Comparison of ENCODE assay signal across 9 mouse cellular contexts in the genomic region with DNA sequence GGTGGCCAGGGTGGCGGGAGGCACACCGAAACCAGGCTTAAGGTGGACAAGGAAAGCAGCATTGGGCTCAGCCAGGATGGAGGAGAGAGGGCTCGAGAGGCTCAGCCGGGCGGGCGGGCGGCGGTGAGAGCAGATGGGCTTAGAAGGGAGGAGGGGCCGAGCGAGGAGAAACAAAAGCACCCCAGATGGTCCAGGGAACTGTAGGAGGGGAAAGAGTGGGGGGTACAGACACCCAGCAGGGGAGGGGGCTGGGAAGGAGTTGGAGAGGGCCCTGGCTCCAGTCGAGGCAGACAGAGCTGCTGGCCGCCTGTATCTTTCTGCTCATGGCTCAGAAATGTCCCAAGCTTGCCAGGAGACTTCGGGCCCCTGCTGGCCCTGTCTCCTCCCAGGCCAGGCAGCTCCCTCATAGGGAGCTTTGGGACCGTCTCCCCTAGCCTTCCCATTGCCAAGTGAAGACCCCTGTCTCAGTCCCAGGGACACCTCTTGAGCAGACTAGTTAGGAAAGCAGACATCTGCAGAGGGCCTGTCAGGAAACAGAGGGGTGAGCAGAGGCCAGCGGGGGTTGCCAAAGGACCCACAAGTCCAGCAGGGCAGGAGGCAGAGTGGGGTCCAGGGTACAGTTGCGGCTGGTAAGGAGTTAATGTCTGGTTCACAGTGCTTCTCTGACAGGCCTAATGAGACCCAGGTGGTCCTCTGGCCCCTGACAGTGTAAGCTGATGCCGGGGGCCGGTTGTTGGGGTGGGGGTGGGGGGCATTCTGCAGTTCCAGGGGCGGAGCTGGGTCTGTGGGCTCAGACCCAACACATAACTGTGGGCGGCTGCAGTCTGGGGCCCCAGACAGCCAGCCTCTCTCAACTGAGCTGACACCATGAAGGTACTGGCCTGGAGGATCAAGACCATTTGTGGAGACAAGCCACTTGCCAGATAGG. TPM values are rescaled to one million over a fixed set of nuclear protein-coding genes. Genes with fewer than 3 reads are reported as not detected.
DNase-seq lines count a peak whose midpoint lies in the region; ATAC-seq and TF ChIP-seq lines count a peak whose summit lies in the region.
"Had no signal": no experiment of that assay in that cellular context is flagged by ENCODE, and none has a peak within 500 bp of the region (broad histone marks: within the 10 kb centered on the region; RNA-seq: fewer than 3 reads in every experiment).

A gene (plus strand): TSS at position 819 of the 928 bp plus-strand sequence.

- no peak within 1 kb of the TSS for H3K4me3 ChIP-seq in liver, postnatal 0 days (ENCODE audit: low read depth, low read length)
- H3K4me3 ChIP-seq in embryonic facial prominence, embryonic 11.5 days (ENCODE audit: low read depth, low read length), result peak within 1 kb of the TSS; percentile 52
- H3K4me3 ChIP-seq in heart, embryonic 11.5 days (ENCODE audit: low read depth, low read length), result peak within 1 kb of the TSS; percentile 33
- H3K4me3 ChIP-seq in stomach, embryonic 15.5 days (replicated peaks), result peak within 1 kb of the TSS; percentile 45

- H3K4me2 ChIP-seq in liver, postnatal 0 days (ENCODE audit: low read depth, low read length), result no peak within 1 kb of the TSS
- H3K4me2 ChIP-seq in embryonic facial prominence, embryonic 11.5 days (ENCODE audit: low read depth, low read length), result peak within 1 kb of the TSS; percentile 87
- peak within 1 kb of the TSS; percentile 49 for H3K4me2 ChIP-seq in heart, embryonic 11.5 days
- peak within 1 kb of the TSS; percentile 57 for H3K4me2 ChIP-seq in stomach, embryonic 15.5 days

- no peak for ATAC-seq in liver, postnatal 0 days
- peak; percentile 83 for ATAC-seq in embryonic facial prominence, embryonic 11.5 days (replicated peaks; ENCODE audit: insufficient number of reproducible peaks, low FRiP score, low TSS enrichment, low read depth)
- peak; percentile 58; the same call in 1 of the 2 replicates for ATAC-seq in heart, embryonic 11.5 days (replicated peaks; ENCODE audit: insufficient number of reproducible peaks, low FRiP score, low TSS enrichment)
- ATAC-seq in stomach, embryonic 15.5 days (ENCODE audit: insufficient read depth, low FRiP score, low read depth), result peak; percentile 82
- ATAC-seq: Patski had no signal

- no peak within 1 kb of the TSS for H3K27ac ChIP-seq in liver, postnatal 0 days (ENCODE audit: low read depth)
- peak within 1 kb of the TSS; percentile 99 for H3K27ac ChIP-seq in embryonic facial prominence, embryonic 11.5 days (replicated peaks; ENCODE audit: low read depth, low read length)
- H3K27ac ChIP-seq in heart, embryonic 11.5 days (ENCODE audit: low read depth, low read length), result peak within 1 kb of the TSS; percentile 78
- H3K27ac ChIP-seq in stomach, embryonic 15.5 days, result peak within 1 kb of the TSS; percentile 97

- no peak within 1 kb of the TSS for H3K9ac ChIP-seq in liver, postnatal 0 days (replicated peaks)
- H3K9ac ChIP-seq in embryonic facial prominence, embryonic 11.5 days (replicated peaks; ENCODE audit: low read length), result peak within 1 kb of the TSS; percentile 77
- peak within 1 kb of the TSS; percentile 62 for H3K9ac ChIP-seq in heart, embryonic 11.5 days (ENCODE audit: low read depth, low read length)
- H3K9ac ChIP-seq in stomach, embryonic 15.5 days, result peak within 1 kb of the TSS; percentile 29

- H3K9me3 ChIP-seq in liver, postnatal 0 days (ENCODE audit: low read length), result no peaks in the 10 kb centered on the region
- H3K9me3 ChIP-seq in embryonic facial prominence, embryonic 11.5 days (replicated peaks; ENCODE audit: control insufficient read depth, low read length), result no peaks in the 10 kb centered on the region
- H3K9me3 ChIP-seq in heart, embryonic 11.5 days (replicated peaks; ENCODE audit: control insufficient read depth, low read length), result no peaks in the 10 kb centered on the region
- no peaks in the 10 kb centered on the region for H3K9me3 ChIP-seq in stomach, embryonic 15.5 days

- H3K36me3 ChIP-seq in liver, postnatal 0 days (replicated peaks; ENCODE audit: insufficient read depth, low read length), result peaks cover 7% of the 10 kb centered on the region; the same call in 1 of the 2 replicates
- peaks cover 6% of the 10 kb centered on the region for H3K36me3 ChIP-seq in embryonic facial prominence, embryonic 11.5 days (replicated peaks; ENCODE audit: control insufficient read depth, insufficient read depth, low read depth, low read length)
- H3K36me3 ChIP-seq in heart, embryonic 11.5 days (ENCODE audit: control insufficient read depth, insufficient read depth, low read length), result peaks cover 16% of the 10 kb centered on the region
- H3K36me3 ChIP-seq in stomach, embryonic 15.5 days, result peaks cover 21% of the 10 kb centered on the region; the same call in 1 of the 2 replicates

- TF ChIP-seq EP300 in liver, postnatal 0 days (IDR thresholded peaks at IDR 0.05; ENCODE audit: low read depth), result no peak

- no peaks in the 10 kb centered on the region for H3K4me1 ChIP-seq in liver, postnatal 0 days (ENCODE audit: insufficient read depth)
- peaks cover 4% of the 10 kb centered on the region; the same call in 1 of the 2 replicates for H3K4me1 ChIP-seq in embryonic facial prominence, embryonic 11.5 days (ENCODE audit: control insufficient read depth, insufficient read depth, low read length)
- H3K4me1 ChIP-seq in heart, embryonic 11.5 days (ENCODE audit: control insufficient read depth, insufficient read depth, low read length), result peaks cover 20% of the 10 kb centered on the region
- peaks cover 42% of the 10 kb centered on the region for H3K4me1 ChIP-seq in stomach, embryonic 15.5 days

- no peaks in the 10 kb centered on the region for H3K27me3 ChIP-seq in liver, postnatal 0 days (ENCODE audit: insufficient read depth, low read length)
- no peaks in the 10 kb centered on the region for H3K27me3 ChIP-seq in embryonic facial prominence, embryonic 11.5 days (ENCODE audit: control insufficient read depth, insufficient read depth, low read length)
- H3K27me3 ChIP-seq in heart, embryonic 11.5 days (ENCODE audit: control insufficient read depth, insufficient read depth, low read length), result no peaks in the 10 kb centered on the region
- H3K27me3 ChIP-seq in stomach, embryonic 15.5 days (replicated peaks), result no peaks in the 10 kb centered on the region
- H3K27me3 ChIP-seq: Patski had no signal

- 56% methylated on average over 19 of the region's 20 CpGs for WGBS in liver, postnatal 0 days (ENCODE audit: insufficient replicate concordance)
- 4% methylated on average over 20 of the region's 20 CpGs for WGBS in embryonic facial prominence, embryonic 11.5 days
- WGBS in heart, embryonic 11.5 days (ENCODE audit: insufficient replicate concordance), result 12% methylated on average over 20 of the region's 20 CpGs
- WGBS in stomach, embryonic 15.5 days, result 18% methylated on average over 20 of the region's 20 CpGs

- peak; percentile 53 for DNase-seq in liver
- DNase-seq in liver, postnatal 0 days, result no peak
- DNase-seq in embryonic facial prominence, embryonic 11.5 days (ENCODE audit: low spot score), result peak; percentile 95
- DNase-seq in layer of hippocampus, adult 8-10 months (ENCODE audit: low spot score in 2 of 2), result peak; percentile 79 to 80
- DNase-seq in lung, postnatal 36 days, result peak; percentile 40
- no peak for DNase-seq in spleen, postnatal 10 days (ENCODE audit: low spot score in 2 of 2)

- no peak for TF ChIP-seq CTCF in liver, postnatal 0 days (IDR thresholded peaks at IDR 0.05; ENCODE audit: low read depth)

RNA-seq across cellular contexts. Expression of the gene that starts here (rescaled TPM):
- 4.9 TPM in 2 replicates for polyA plus RNA-seq in liver, postnatal 0 days (2015; fragmentation: Nextera tagmentation; extraction: Ambion mirVana)
- polyA plus RNA-seq in embryonic facial prominence, embryonic 11.5 days (2014; fragmentation: Nextera tagmentation; extraction: Ambion mirVana), result 234 and 251 TPM in 2 replicates
- polyA plus RNA-seq in heart, embryonic 11.5 days (2014; fragmentation: Nextera tagmentation; extraction: Ambion mirVana), result 57.6 and 58.4 TPM in 2 replicates
- 1 to 10 TPM; 5.1 to 7.5 (median 5.6) TPM for total RNA-seq in layer of hippocampus, adult 8-10 months (2022)
- polyA plus RNA-seq in stomach, embryonic 15.5 days (2015; fragmentation: Nextera tagmentation; extraction: Ambion mirVana), result 316 and 323 TPM in 2 replicates
- polyA plus RNA-seq: Patski had no signal

Comparison
In these comparisons a context has a peak if more than half of its experiments do, and no peak if none do; other contexts are left out.
1. DNase-seq: peak in liver (single experiment), embryonic facial prominence, embryonic 11.5 days (single experiment), layer of hippocampus, adult 8-10 months (2 of 2) and lung, postnatal 36 days (single experiment); none in liver, postnatal 0 days (single experiment) and spleen, postnatal 10 days (0 of 2).